Mouse (Mus musculus) liver, embryonic 15.5 days (tissue): ENCODE data around the gene Trappc3l. TPM values are rescaled to one million over a fixed set of nuclear protein-coding genes. Genes with fewer than 3 reads are reported as not detected.

ENCODE experiments used
- ATAC-seq: fragments of 200-750 bp; cut with Nextera tagmentation; 2 replicates; pipeline ENCODE4 v1.8.0; 2017; ENCODE audit warnings: moderate number of reproducible peaks, mild to moderate bottlenecking, moderate library complexity; ENCODE audit not compliant: insufficient read depth
- H3K27ac ChIP-seq: fragments of 300-500 bp; sonication (generic); replicated peaks from 2 replicates; pipeline ENCODE4 v1.5.1; 2015; ENCODE audit warnings: mild to moderate bottlenecking, inconsistent platforms
- H3K27me3 ChIP-seq: fragments of 300-500 bp; sonication (generic); 2 replicates; pipeline ENCODE4 v1.6.1; 2015; ENCODE audit warnings: mild to moderate bottlenecking, inconsistent platforms
- H3K36me3 ChIP-seq: fragments of 300-500 bp; sonication (generic); replicated peaks from 2 replicates; pipeline ENCODE4 v1.6.1; 2015; ENCODE audit warnings: moderate library complexity, mild to moderate bottlenecking, inconsistent platforms
- H3K4me1 ChIP-seq: fragments of 300-500 bp; sonication (generic); replicated peaks from 2 replicates; pipeline ENCODE4 v1.6.1; 2015; ENCODE audit warnings: inconsistent platforms
- H3K4me2 ChIP-seq: fragments of 300-500 bp; sonication (generic); 2 replicates; pipeline ENCODE4 v1.6.1; 2015; ENCODE audit warnings: moderate library complexity, mild to moderate bottlenecking, inconsistent platforms
- H3K4me3 ChIP-seq: fragments of 300-500 bp; sonication (generic); replicated peaks from 2 replicates; pipeline ENCODE4 v1.5.1; 2015; ENCODE audit warnings: mild to moderate bottlenecking, inconsistent platforms
- H3K9ac ChIP-seq: fragments of 300-500 bp; sonication (generic); 2 replicates; pipeline ENCODE4 v1.6.1; 2015; ENCODE audit warnings: moderate library complexity, mild to moderate bottlenecking, inconsistent platforms
- H3K9me3 ChIP-seq: fragments of 300-500 bp; sonication (generic); replicated peaks from 2 replicates; pipeline ENCODE4 v1.6.1; 2016; ENCODE audit warnings: inconsistent platforms
- WGBS: fragments of 180-500 bp; shearing (Covaris S2); methylation state at CpG from one replicate; pipeline ENCODE4 v1.1.7; 2015; ENCODE audit warnings: mixed read lengths; ENCODE audit not compliant: insufficient replicate concordance; 5-methylcytosine and 5-hydroxymethylcytosine counted together
- polyA plus RNA-seq: library from polyadenylated mRNA; unstranded; fragments of >200 nt; fragmentation: Nextera tagmentation; extraction: Ambion mirVana; gene quantifications from 2 replicates; pipeline ENCODE4 v1.2.1, GENCODE M21; 2015

Trappc3l gene
- polyA plus RNA-seq, 1 experiment from 2014 or later: not detected

DNA sequence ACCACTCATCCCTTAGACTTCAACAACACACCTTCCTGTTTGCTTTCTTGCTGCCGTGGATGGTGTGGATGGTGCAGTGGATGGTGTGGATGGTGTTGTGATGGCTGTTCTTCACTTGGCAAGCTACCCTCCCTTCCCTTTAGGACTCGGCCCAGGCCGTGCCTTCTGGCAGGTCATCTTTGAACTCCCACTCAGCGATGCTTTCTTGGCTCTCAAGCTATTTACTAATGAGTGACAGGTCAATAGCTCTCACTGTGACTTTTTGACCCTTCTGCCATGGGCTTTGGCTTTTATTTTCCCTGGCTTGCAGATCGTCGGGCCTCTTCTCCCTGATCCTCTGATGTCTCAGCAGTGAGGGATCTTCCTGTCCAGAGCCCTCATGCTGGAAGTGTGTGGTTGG is 99.0 kb downstream of the Trappc3l start:
- H3K4me3 ChIP-seq: no peak overlapping the region
- WGBS: 51% methylated on average over 6 of the region's 6 CpGs
- no peaks in the 10 kb centered on the region for H3K36me3 ChIP-seq
- no peak overlapping the region for H3K9ac ChIP-seq
- no peaks in the 10 kb centered on the region for H3K27me3 ChIP-seq
- no peaks in the 10 kb centered on the region for H3K9me3 ChIP-seq
- no peak for ATAC-seq
- no peak overlapping the region for H3K27ac ChIP-seq
- H3K4me2 ChIP-seq: no peak overlapping the region
- no peaks in the 10 kb centered on the region; the same call in 1 of the 2 replicates for H3K4me1 ChIP-seq

DNA sequence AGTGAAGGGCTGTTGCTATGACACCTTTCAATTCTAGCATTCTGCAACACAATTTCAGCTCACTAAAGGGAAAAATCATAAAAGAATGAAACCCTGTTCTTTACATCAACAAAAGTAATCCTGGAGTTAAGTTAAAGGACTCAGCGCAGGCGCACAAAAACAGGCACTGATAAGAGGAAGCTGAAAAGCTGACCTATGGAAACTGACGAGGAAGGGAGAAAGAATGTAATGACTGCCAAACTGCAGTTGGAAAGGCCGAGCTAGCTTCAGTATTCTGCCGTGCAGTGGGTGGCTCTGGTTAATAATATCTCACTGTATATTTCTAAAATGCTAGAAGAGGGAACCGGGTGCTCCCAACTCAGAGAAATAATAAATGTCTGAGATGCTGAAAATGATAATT is 100.6 kb downstream of the Trappc3l start:
- H3K36me3 ChIP-seq: no peaks in the 10 kb centered on the region
- no peaks in the 10 kb centered on the region for H3K4me1 ChIP-seq
- H3K27ac ChIP-seq: no peak overlapping the region
- ATAC-seq: no peak
- H3K9ac ChIP-seq: no peak overlapping the region
- no peaks in the 10 kb centered on the region for H3K9me3 ChIP-seq
- no peaks in the 10 kb centered on the region for H3K27me3 ChIP-seq
- 33% methylated on average over 6 of the region's 6 CpGs for WGBS
- no peak overlapping the region for H3K4me3 ChIP-seq
- no peak overlapping the region for H3K4me2 ChIP-seq

DNA sequence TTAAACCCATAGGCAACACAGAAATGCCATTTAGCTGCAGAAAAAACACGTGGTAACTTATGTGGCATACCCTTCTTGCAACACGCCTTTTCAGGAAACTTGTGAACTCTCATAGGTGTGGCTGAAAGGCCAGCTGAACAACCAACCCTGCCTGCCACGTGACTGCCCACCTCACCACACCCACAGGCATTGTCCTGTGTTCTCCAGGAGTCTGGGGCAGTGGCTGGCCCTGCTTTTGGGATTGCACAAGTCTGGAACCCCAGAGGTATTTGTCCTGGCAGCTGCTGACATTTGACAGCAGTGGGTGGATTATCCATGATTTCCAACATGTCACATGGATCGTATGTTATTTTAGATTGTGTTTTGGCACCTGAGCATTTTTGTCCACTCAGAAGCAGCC is 102.4 kb downstream of the Trappc3l start:
- Histone ChIP-seq H3K4me3 (no peak overlapping the region), H3K36me3 (no peaks in the 10 kb centered on the region), H3K27ac (no peak overlapping the region), H3K4me1 (no peaks in the 10 kb centered on the region), H3K9ac (no peak overlapping the region), H3K9me3 (no peaks in the 10 kb centered on the region), H3K4me2 (no peak overlapping the region), H3K27me3 (no peaks in the 10 kb centered on the region)
- no peak for ATAC-seq
- WGBS: 41% methylated on average over 4 of the region's 4 CpGs

DNA sequence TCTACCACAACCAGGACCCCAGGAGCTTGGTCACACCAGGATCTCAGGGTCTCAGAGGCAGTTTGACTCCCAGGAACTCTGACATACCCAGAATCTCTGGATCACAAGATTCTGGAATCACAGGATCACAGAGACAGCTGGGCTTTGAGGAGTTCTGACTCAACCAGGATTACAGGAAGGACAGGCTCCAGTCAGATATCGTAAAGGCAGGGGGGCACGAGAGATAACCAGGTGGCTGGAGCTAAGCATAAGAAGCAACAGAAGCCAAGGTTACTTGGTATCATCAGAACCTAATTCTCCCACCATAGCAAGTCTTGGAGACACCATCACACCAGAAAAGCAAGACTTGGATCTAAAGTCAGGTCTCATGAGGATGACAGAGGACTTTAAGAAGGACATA is 104.3 kb downstream of the Trappc3l start:
- Histone ChIP-seq H3K27ac (no peak overlapping the region), H3K27me3 (no peaks in the 10 kb centered on the region), H3K9me3 (no peaks in the 10 kb centered on the region)

DNA sequence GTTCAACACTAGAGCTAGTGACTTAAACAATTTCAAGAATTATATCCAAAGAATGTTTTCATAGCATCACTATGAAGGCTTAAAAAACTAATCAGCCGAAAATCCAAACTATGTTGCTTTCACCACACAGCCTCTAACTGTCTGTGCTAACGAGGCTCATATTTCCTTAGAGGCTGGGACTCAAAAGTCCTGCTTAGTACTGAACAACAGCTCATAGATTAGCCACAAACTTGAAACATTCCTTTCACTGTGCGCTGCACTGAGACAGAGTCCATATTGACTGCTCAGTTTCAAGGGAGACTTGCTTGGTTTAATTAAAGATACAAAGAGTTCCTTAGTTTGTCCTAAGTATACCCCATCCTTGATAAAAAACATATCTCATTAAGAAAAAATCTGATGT is 112.4 kb downstream of the Trappc3l start:
- WGBS: 62% methylated on average over 3 of the region's 3 CpGs
- Histone ChIP-seq H3K9me3 (no peaks in the 10 kb centered on the region), H3K9ac (no peak overlapping the region), H3K4me1 (no peaks in the 10 kb centered on the region), H3K4me2 (no peak overlapping the region), H3K27me3 (no peaks in the 10 kb centered on the region), H3K36me3 (no peaks in the 10 kb centered on the region), H3K27ac (no peak overlapping the region), H3K4me3 (no peak overlapping the region)
- no peak for ATAC-seq

More for the DNA sequence above, 104.3 kb downstream of the Trappc3l start:
- H3K36me3 ChIP-seq: no peaks in the 10 kb centered on the region
- 59% methylated on average over 2 of the region's 2 CpGs for WGBS
- ATAC-seq: no peak
- H3K9ac ChIP-seq: no peak overlapping the region
- H3K4me1 ChIP-seq: no peaks in the 10 kb centered on the region
- no peak overlapping the region for H3K4me2 ChIP-seq
- no peak overlapping the region for H3K4me3 ChIP-seq

DNA sequence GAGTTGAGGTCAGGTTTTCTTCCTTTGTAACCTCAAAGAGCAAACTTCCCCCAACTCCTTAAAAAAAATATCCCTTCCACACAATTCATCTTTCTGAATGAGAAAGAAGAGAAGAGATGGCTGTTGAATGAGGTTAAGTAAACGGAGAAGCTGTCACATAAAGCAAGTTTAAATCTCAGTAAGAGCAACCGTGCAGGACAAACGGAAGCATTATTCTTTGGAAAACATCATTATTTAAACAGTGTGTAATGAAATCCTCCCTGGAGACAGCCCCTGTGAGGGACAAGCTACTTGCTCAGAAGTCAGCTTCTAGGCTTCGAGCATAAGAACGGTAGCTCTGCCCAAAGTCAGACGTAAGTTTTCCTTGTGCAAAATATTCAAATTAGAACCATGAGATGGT is 113.1 kb downstream of the Trappc3l start:
- H3K36me3 ChIP-seq: no peaks in the 10 kb centered on the region
- no peaks in the 10 kb centered on the region for H3K9me3 ChIP-seq
- 67% methylated on average over 6 of the region's 6 CpGs for WGBS
- no peak overlapping the region for H3K4me3 ChIP-seq
- no peak for ATAC-seq
- no peaks in the 10 kb centered on the region for H3K27me3 ChIP-seq
- H3K27ac ChIP-seq: no peak overlapping the region
- no peak overlapping the region for H3K9ac ChIP-seq
- no peak overlapping the region for H3K4me2 ChIP-seq
- no peaks in the 10 kb centered on the region for H3K4me1 ChIP-seq

DNA sequence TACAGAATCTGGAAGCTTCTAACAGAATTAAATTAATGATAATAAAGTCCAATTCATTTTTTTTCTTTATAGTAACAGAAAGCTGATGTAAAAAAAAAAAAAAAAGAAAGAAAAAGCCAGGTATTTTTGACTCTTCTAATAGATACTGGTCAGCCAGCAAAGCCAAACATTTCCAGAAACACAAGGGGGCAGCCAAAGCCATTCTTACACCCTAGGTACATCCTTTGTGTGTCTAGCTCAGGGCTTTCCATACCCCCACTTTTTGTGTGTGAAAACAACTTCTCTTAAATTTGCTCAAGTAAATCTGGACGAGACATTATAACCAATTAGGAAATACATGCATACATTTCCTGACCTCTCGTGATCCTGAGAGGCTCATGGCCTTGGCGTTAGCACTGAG is 114.4 kb downstream of the Trappc3l start:
- Histone ChIP-seq H3K9ac (no peak overlapping the region), H3K27me3 (no peaks in the 10 kb centered on the region), H3K36me3 (no peaks in the 10 kb centered on the region), H3K4me2 (no peak overlapping the region), H3K4me1 (no peaks in the 10 kb centered on the region), H3K4me3 (no peak overlapping the region), H3K27ac (no peak overlapping the region), H3K9me3 (no peaks in the 10 kb centered on the region)
- ATAC-seq: no peak
- WGBS: 47% methylated on average over 3 of the region's 3 CpGs

DNA sequence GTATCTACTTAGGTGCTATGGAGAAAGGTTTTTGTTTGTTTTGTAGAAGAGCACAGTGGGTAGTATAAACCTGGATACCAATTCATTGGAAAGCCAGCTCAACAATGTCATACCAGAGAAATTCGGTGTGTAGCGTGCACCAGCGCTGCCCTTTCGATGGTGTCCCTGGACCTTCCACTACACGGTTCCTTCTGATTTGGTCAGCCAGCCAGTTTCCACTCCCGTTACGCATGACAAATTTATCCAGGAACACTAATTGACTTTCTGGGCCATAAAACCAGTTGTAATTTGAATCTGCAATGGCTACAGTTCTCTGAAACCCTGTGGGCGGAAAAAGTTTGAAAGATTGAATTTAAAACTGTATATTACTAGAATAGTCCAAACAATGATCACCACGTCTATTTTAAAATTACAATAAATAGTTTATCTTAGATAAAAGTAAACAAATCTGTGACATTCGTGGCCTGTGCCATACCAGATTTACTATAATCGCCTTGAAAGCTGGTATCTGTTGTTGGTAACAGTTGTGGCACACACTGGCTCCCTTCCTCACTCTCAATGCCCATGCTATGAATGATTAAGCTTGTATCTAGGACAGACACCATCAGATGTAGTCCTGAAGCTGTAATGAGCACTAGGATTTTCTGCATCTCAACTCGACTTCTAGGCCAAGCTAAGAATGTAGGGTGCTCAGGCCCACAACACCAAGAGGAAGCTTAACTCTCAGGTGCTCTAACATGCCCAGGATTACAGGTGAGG is 118.6 kb downstream of the Trappc3l start:
- H3K9ac ChIP-seq: no peak overlapping the region
- no peak overlapping the region for H3K27ac ChIP-seq
- ATAC-seq: no peak
- 70% methylated on average over 12 of the region's 12 CpGs for WGBS
- no peaks in the 10 kb centered on the region for H3K4me1 ChIP-seq
- no peaks in the 10 kb centered on the region for H3K36me3 ChIP-seq
- no peak overlapping the region for H3K4me3 ChIP-seq
- H3K27me3 ChIP-seq: no peaks in the 10 kb centered on the region
- no peak overlapping the region for H3K4me2 ChIP-seq
- no peaks in the 10 kb centered on the region for H3K9me3 ChIP-seq

Other genes starting within 250 kb of the Trappc3l start
- gene Sult3a1, start 179.9 kb upstream of the Trappc3l start, polyA plus RNA-seq: not detected in 2 replicates
- not detected in 2 replicates for gene Rsph4a, start 132.5 kb upstream of the Trappc3l start, polyA plus RNA-seq
- gene Zup1, start 86.3 kb upstream of the Trappc3l start, polyA plus RNA-seq: 7.6 and 7.7 TPM in 2 replicates
- gene Rwdd1, start 18.0 kb upstream of the Trappc3l start, polyA plus RNA-seq: 31.0 and 33.4 TPM in 2 replicates
- gene Calhm4, start 6.7 kb downstream of the Trappc3l start, polyA plus RNA-seq: not detected in 2 replicates
- 0.02 and 0.05 TPM in 2 replicates for gene Calhm5, start 58.9 kb downstream of the Trappc3l start, polyA plus RNA-seq
- gene Calhm6, start 90.4 kb downstream of the Trappc3l start, polyA plus RNA-seq: 1.8 and 2.1 TPM in 2 replicates
- gene Dse, start 170.1 kb downstream of the Trappc3l start, polyA plus RNA-seq: 6.1 and 6.6 TPM in 2 replicates
- 26.2 and 27.2 TPM in 2 replicates for gene Tspyl1, start 244.6 kb downstream of the Trappc3l start, polyA plus RNA-seq